Mouse (Mus musculus): ENCODE measurements around the gene Tnrc6c. TPM values are rescaled to one million over a fixed set of nuclear protein-coding genes. Genes with fewer than 3 reads are reported as not detected.

Gene Tnrc6c
- polyA plus RNA-seq, 1 experiment from 2014 or later, result 3.0 TPM

- Histone ChIP-seq H3K4me2 (ENCODE audit: low read depth, low read length) (no peak overlapping the region), H3K27me3 (ENCODE audit: insufficient read depth, low read length) (peaks cover 39% of the 10 kb centered on the region), H3K36me3 (replicated peaks; ENCODE audit: insufficient read depth, low read length) (no peaks in the 10 kb centered on the region), H3K9me3 (ENCODE audit: low read length) (no peaks in the 10 kb centered on the region), H3K4me1 (ENCODE audit: insufficient read depth) (peaks cover 5% of the 10 kb centered on the region), H3K27ac (ENCODE audit: low read depth) (no peak overlapping the region), H3K9ac (replicated peaks) (no peak overlapping the region), H3K4me3 (ENCODE audit: low read depth, low read length) (no peak overlapping the region)
- DNase-seq, result no peak
- 31% methylated on average over 10 of the region's 10 CpGs for WGBS (ENCODE audit: insufficient replicate concordance)
- no peak for TF ChIP-seq EP300 (IDR thresholded peaks at IDR 0.05; ENCODE audit: low read depth)
- TF ChIP-seq CTCF (IDR thresholded peaks at IDR 0.05; ENCODE audit: low read depth), result no peak
- no peak for ATAC-seq
These were observed 34.5 kb upstream of the Tnrc6c start for GRCm38 (mm10) chr11:117619581-117619980.

- DNase-seq (no peak), ATAC-seq (no peak)
- TF ChIP-seq EP300 (IDR thresholded peaks at IDR 0.05; ENCODE audit: low read depth) (no peak), CTCF (IDR thresholded peaks at IDR 0.05; ENCODE audit: low read depth) (no peak)
- no peaks in the 10 kb centered on the region for H3K4me1 ChIP-seq (ENCODE audit: insufficient read depth)
- no peak overlapping the region for H3K9ac ChIP-seq (replicated peaks)
- H3K27ac ChIP-seq (ENCODE audit: low read depth), result no peak overlapping the region
- H3K27me3 ChIP-seq (ENCODE audit: insufficient read depth, low read length), result peaks cover 22% of the 10 kb centered on the region
- no peak overlapping the region for H3K4me2 ChIP-seq (ENCODE audit: low read depth, low read length)
- no peak overlapping the region for H3K4me3 ChIP-seq (ENCODE audit: low read depth, low read length)
- WGBS (ENCODE audit: insufficient replicate concordance), result 75% methylated on average over 4 of the region's 4 CpGs
- H3K36me3 ChIP-seq (replicated peaks; ENCODE audit: insufficient read depth, low read length), result no peaks in the 10 kb centered on the region
- no peaks in the 10 kb centered on the region for H3K9me3 ChIP-seq (ENCODE audit: low read length)
These were observed 28.9 kb upstream of the Tnrc6c start for GRCm38 (mm10) chr11:117625196-117625595.

GRCm38 (mm10) chr11:117626557-117626956 is 27.5 kb upstream of the Tnrc6c start:
- DNase-seq (no peak), ATAC-seq (no peak)
- WGBS (ENCODE audit: insufficient replicate concordance), result 60% methylated on average over 6 of the region's 6 CpGs
- no peak overlapping the region for H3K4me3 ChIP-seq (ENCODE audit: low read depth, low read length)
- no peak overlapping the region for H3K27ac ChIP-seq (ENCODE audit: low read depth)
- no peak overlapping the region for H3K4me2 ChIP-seq (ENCODE audit: low read depth, low read length)
- no peak overlapping the region for H3K9ac ChIP-seq (replicated peaks)
- H3K9me3 ChIP-seq (ENCODE audit: low read length), result no peaks in the 10 kb centered on the region
- TF ChIP-seq EP300 (IDR thresholded peaks at IDR 0.05; ENCODE audit: low read depth) (no peak), CTCF (IDR thresholded peaks at IDR 0.05; ENCODE audit: low read depth) (no peak)
- no peaks in the 10 kb centered on the region for H3K36me3 ChIP-seq (replicated peaks; ENCODE audit: insufficient read depth, low read length)
- peaks cover 22% of the 10 kb centered on the region for H3K27me3 ChIP-seq (ENCODE audit: insufficient read depth, low read length)
- no peaks in the 10 kb centered on the region for H3K4me1 ChIP-seq (ENCODE audit: insufficient read depth)

GRCm38 (mm10) chr11:117627060-117627562 is 27.0 kb upstream of the Tnrc6c start:
- DNase-seq, result no peak
- no peaks in the 10 kb centered on the region for H3K4me1 ChIP-seq (ENCODE audit: insufficient read depth)
- H3K9ac ChIP-seq (replicated peaks), result no peak overlapping the region
- TF ChIP-seq CTCF (IDR thresholded peaks at IDR 0.05; ENCODE audit: low read depth) (no peak), EP300 (IDR thresholded peaks at IDR 0.05; ENCODE audit: low read depth) (no peak)
- no peak overlapping the region for H3K4me3 ChIP-seq (ENCODE audit: low read depth, low read length)
- H3K9me3 ChIP-seq (ENCODE audit: low read length), result no peaks in the 10 kb centered on the region
- H3K36me3 ChIP-seq (replicated peaks; ENCODE audit: insufficient read depth, low read length), result no peaks in the 10 kb centered on the region
- H3K27ac ChIP-seq (ENCODE audit: low read depth), result no peak overlapping the region
- 20% methylated on average over 5 of the region's 5 CpGs for WGBS (ENCODE audit: insufficient replicate concordance)
- H3K27me3 ChIP-seq (ENCODE audit: insufficient read depth, low read length), result peaks cover 22% of the 10 kb centered on the region
- no peak for ATAC-seq
- H3K4me2 ChIP-seq (ENCODE audit: low read depth, low read length), result no peak overlapping the region

GRCm38 (mm10) chr11:117627746-117628311 is 26.3 kb upstream of the Tnrc6c start:
- WGBS (ENCODE audit: insufficient replicate concordance), result 17% methylated on average over 9 of the region's 9 CpGs
- Histone ChIP-seq H3K4me2 (ENCODE audit: low read depth, low read length) (no peak overlapping the region), H3K4me3 (ENCODE audit: low read depth, low read length) (no peak overlapping the region), H3K4me1 (ENCODE audit: insufficient read depth) (no peaks in the 10 kb centered on the region), H3K36me3 (replicated peaks; ENCODE audit: insufficient read depth, low read length) (no peaks in the 10 kb centered on the region), H3K27me3 (ENCODE audit: insufficient read depth, low read length) (peaks cover 22% of the 10 kb centered on the region), H3K27ac (ENCODE audit: low read depth) (no peak overlapping the region), H3K9ac (replicated peaks) (no peak overlapping the region), H3K9me3 (ENCODE audit: low read length) (no peaks in the 10 kb centered on the region)
- ATAC-seq (no peak), DNase-seq (no peak)
- TF ChIP-seq EP300 (IDR thresholded peaks at IDR 0.05; ENCODE audit: low read depth) (no peak), CTCF (IDR thresholded peaks at IDR 0.05; ENCODE audit: low read depth) (no peak)

- H3K27me3 ChIP-seq (ENCODE audit: insufficient read depth, low read length), result peaks cover 22% of the 10 kb centered on the region
These were observed 25.7 kb upstream of the Tnrc6c start for GRCm38 (mm10) chr11:117628312-117628779.

More at GRCm38 (mm10) chr11:117628312-117628779, 25.7 kb upstream of the Tnrc6c start:
- 16% methylated on average over 9 of the region's 9 CpGs for WGBS (ENCODE audit: insufficient replicate concordance)
- DNase-seq (no peak), ATAC-seq (no peak)
- no peak overlapping the region for H3K4me3 ChIP-seq (ENCODE audit: low read depth, low read length)
- no peaks in the 10 kb centered on the region for H3K36me3 ChIP-seq (replicated peaks; ENCODE audit: insufficient read depth, low read length)
- H3K9me3 ChIP-seq (ENCODE audit: low read length), result no peaks in the 10 kb centered on the region
- H3K9ac ChIP-seq (replicated peaks), result no peak overlapping the region
- no peak for TF ChIP-seq CTCF (IDR thresholded peaks at IDR 0.05; ENCODE audit: low read depth)
- no peak for TF ChIP-seq EP300 (IDR thresholded peaks at IDR 0.05; ENCODE audit: low read depth)
- H3K27ac ChIP-seq (ENCODE audit: low read depth), result no peak overlapping the region
- H3K4me2 ChIP-seq (ENCODE audit: low read depth, low read length), result no peak overlapping the region
- no peaks in the 10 kb centered on the region for H3K4me1 ChIP-seq (ENCODE audit: insufficient read depth)

Measured in liver, postnatal 0 days (tissue).